Mouse (Mus musculus) neural tube, embryonic 13.5 days (tissue): ENCODE measurements around the gene Mnx1. TPM values are rescaled to one million over a fixed set of nuclear protein-coding genes. Genes with fewer than 3 reads are reported as not detected.
A peak's percentile ranks its signal among the peaks of the same experiment; 100 is the strongest.
"Not testable (repeated sequence)": the region's sequence is repeated elsewhere in the genome, so short reads cannot be mapped to it uniquely, and the experiment has no call there.

Experiments
- ATAC-seq: fragments of 200-750 bp; cut with Nextera tagmentation; 2 replicates; pipeline ENCODE4 v1.8.0; 2017; ENCODE audit warnings: low read depth, mild to moderate bottlenecking, moderate TSS enrichment, moderate library complexity
- H3K27ac ChIP-seq: fragments of 300-500 bp; sonication (generic); replicated peaks from 2 replicates; pipeline ENCODE4 v1.5.1; 2015; ENCODE audit warnings: moderate library complexity, mild to moderate bottlenecking, inconsistent platforms
- H3K27me3 ChIP-seq: fragments of 300-500 bp; sonication (generic); 2 replicates; pipeline ENCODE4 v1.6.1; 2015; ENCODE audit warnings: mild to moderate bottlenecking, inconsistent platforms
- H3K36me3 ChIP-seq: fragments of 300-500 bp; sonication (generic); 2 replicates; pipeline ENCODE4 v1.6.1; 2015; ENCODE audit warnings: mild to moderate bottlenecking, inconsistent platforms
- H3K4me1 ChIP-seq: fragments of 300-500 bp; sonication (generic); replicated peaks from 2 replicates; pipeline ENCODE4 v1.6.1; 2015; ENCODE audit warnings: inconsistent platforms
- H3K4me2 ChIP-seq: fragments of 300-500 bp; sonication (generic); 2 replicates; pipeline ENCODE4 v1.6.1; 2015; ENCODE audit warnings: inconsistent platforms, mild to moderate bottlenecking, moderate library complexity
- H3K4me3 ChIP-seq: fragments of 300-500 bp; sonication (generic); 2 replicates; pipeline ENCODE4 v1.5.1; 2015; ENCODE audit warnings: mild to moderate bottlenecking, inconsistent platforms
- H3K9ac ChIP-seq: fragments of 300-500 bp; sonication (generic); 2 replicates; pipeline ENCODE4 v1.6.1; 2015; ENCODE audit warnings: moderate library complexity, mild to moderate bottlenecking, inconsistent platforms
- H3K9me3 ChIP-seq: fragments of 300-500 bp; sonication (generic); 2 replicates; pipeline ENCODE4 v1.6.1; 2016; ENCODE audit warnings: inconsistent platforms
- WGBS: fragments of 180-500 bp; shearing (Covaris S2); methylation state at CpG from one replicate; pipeline ENCODE4 v1.1.7; 2015; 5-methylcytosine and 5-hydroxymethylcytosine counted together
- polyA plus RNA-seq: library from polyadenylated mRNA; unstranded; fragments of >200 nt; fragmentation: Nextera tagmentation; extraction: Ambion mirVana; gene quantifications from 2 replicates; pipeline ENCODE4 v1.2.1, GENCODE M21; 2015

The Mnx1 gene
- polyA plus RNA-seq, 1 experiment from 2014 or later, result 3.0 TPM

DNA sequence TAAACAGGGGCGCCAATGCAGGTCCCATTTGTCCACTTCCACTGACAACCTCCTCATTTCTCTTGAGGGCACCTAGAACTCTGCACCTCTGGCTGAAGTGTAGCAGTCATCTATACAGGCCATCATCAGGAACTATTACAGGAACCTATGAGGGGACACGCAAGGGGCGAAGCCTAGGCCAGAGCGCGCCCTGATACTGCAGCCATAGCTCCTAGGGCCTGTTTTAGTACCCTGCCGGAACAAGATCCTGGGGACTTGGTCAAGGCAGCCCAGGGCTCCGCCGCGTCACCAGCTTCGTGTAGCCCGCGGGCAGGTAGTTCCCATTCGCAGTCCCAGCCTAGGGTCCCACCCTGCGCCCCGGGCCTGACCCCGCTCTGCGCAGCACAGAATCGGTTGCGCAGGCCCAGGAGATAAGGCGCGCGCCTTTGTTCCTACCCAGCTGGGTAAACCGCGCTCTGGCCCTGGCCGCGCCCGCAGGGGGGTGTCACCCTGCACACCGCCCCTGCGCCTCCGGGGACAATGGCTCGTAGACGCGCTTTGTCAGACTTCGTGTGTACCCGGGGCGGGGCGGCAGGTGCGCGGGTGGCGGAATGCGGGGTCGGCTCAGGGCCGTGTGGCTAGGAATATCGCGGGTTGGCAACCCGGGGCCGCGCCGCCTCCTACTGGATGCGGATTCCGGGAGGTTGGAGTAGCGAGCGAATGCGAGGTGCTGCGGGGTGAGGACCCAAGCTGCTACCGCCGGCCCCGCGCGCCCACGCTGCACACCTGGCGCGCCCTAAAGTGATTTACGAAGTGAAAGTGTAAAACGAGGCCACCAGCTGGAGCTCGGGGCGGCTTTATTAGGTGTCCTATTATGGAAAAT, 10.6 kb downstream of the Mnx1 start:
- H3K9me3 ChIP-seq, result no peaks in the 10 kb centered on the region
- H3K9ac ChIP-seq, result 0 out of 2 replicates have a peak overlapping the region, but pooled peaks have one; percentile 52
- peak; percentile 51 for ATAC-seq
- WGBS, result 3% methylated on average over 67 of the region's 67 CpGs
- peak overlapping the region; percentile 30 for H3K4me3 ChIP-seq
- H3K4me2 ChIP-seq, result peak overlapping the region; percentile 50
- peaks cover 10% of the 10 kb centered on the region for H3K4me1 ChIP-seq
- peaks cover 82% of the 10 kb centered on the region for H3K27me3 ChIP-seq
- H3K27ac ChIP-seq, result no peak overlapping the region
- no peaks in the 10 kb centered on the region for H3K36me3 ChIP-seq

DNA sequence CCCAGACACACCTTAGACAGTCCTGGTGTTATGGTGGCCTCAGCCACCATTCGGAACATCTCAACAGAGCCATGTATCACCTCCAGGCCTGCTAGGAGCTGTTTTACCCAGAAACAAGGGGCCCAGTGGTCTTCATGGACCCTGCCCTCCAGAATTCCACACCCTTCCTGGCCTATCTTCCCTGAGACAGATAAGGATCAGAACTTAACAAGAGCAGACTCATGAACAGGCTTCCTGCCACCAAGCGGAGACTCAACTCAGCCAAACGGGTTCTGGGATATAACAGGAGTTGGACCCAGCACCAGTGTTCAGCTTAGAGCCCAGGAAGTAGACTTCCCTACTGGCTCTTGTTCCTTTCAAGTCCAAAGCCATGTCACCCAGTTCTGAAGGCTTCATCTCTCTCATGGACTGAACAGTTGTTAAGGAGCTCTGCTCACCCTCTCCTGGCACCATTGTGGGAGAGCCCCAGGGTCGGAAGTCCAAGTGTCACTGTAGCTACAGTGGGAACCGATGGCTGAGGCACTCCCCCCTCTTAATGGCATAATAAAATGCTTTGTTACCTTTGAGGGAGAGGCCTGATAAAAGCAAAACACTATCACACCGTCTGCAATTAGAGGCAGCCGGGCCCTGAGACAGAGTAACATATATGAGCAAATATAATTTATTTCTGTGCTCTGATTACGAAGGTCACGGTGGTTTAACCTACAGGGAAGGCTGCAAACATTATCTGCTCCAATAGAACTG, 15.2 kb downstream of the Mnx1 start:
- Histone ChIP-seq H3K4me2 (no peak overlapping the region), H3K27me3 (peaks cover 36% of the 10 kb centered on the region), H3K4me3 (no peak overlapping the region), H3K27ac (no peak overlapping the region), H3K4me1 (peaks cover 5% of the 10 kb centered on the region), H3K36me3 (peaks cover 10% of the 10 kb centered on the region), H3K9ac (no peak overlapping the region), H3K9me3 (no peaks in the 10 kb centered on the region)
- no peak for ATAC-seq
- WGBS, result 49% methylated on average over 9 of the region's 9 CpGs

GRCm38 (mm10) chr5:29456895-29457656, 21.2 kb downstream of the Mnx1 start:
- WGBS, result 81% methylated on average over 5 of the region's 5 CpGs
- H3K36me3 ChIP-seq, result peaks cover 54% of the 10 kb centered on the region
- H3K9ac ChIP-seq, result no peak overlapping the region
- H3K4me2 ChIP-seq, result no peak overlapping the region
- H3K4me1 ChIP-seq, result no peaks in the 10 kb centered on the region
- no peaks in the 10 kb centered on the region for H3K27me3 ChIP-seq
- no peak overlapping the region for H3K27ac ChIP-seq
- ATAC-seq, result no peak
- no peak overlapping the region for H3K4me3 ChIP-seq
- H3K9me3 ChIP-seq, result no peaks in the 10 kb centered on the region

DNA sequence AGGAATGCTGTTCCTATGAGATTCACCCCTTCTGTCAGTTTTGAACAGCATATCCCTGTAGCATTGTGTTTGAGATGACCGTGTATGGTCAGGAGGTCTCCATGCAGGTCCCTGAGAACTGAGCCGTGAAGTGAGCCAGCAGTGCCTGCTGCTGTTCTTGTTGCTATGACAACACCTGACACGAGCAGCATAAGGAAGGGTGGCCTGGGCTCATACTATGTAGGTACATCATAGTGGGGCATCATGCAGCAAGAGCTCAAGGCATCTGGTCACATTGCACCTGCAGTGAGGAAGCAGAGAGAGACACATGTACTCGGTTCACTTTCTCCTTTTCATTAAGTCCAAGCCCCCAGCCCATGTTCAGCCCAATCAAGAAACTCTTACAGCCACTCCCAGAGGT, 25.9 kb downstream of the Mnx1 start:
- H3K9me3 ChIP-seq, result no peaks in the 10 kb centered on the region
- H3K9ac ChIP-seq, result no peak overlapping the region
- no peak overlapping the region for H3K4me3 ChIP-seq
- H3K36me3 ChIP-seq, result peaks cover 84% of the 10 kb centered on the region
- no peak for ATAC-seq
- no peaks in the 10 kb centered on the region for H3K4me1 ChIP-seq
- WGBS, result 71% methylated on average over 4 of the region's 4 CpGs
- H3K27me3 ChIP-seq, result no peaks in the 10 kb centered on the region
- no peak overlapping the region for H3K27ac ChIP-seq
- H3K4me2 ChIP-seq, result no peak overlapping the region

DNA sequence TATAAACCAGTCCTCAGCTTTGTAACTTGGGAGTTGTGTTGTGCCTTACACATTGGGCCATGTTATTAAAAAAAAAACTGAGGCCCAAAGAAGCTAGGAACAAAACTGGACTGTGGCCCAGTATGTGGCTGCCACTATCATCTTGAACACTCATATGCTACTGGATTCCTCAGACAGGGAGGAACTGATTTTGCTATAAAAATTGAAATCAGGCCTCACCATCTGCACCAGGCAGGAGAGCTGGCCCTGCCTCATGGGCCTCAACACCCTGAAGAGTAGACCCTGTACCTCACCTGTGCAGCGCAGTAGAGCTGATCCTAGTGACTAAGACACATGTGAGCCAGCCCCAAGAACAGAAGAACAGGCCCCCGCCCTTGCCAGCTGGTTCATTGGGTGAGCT, 33.0 kb downstream of the Mnx1 start:
- Histone ChIP-seq H3K27ac (no peak overlapping the region), H3K9ac (no peak overlapping the region), H3K4me2 (no peak overlapping the region), H3K4me3 (no peak overlapping the region), H3K27me3 (no peaks in the 10 kb centered on the region), H3K36me3 (peaks cover 93% of the 10 kb centered on the region), H3K9me3 (no peaks in the 10 kb centered on the region), H3K4me1 (no peaks in the 10 kb centered on the region)
- 97% methylated on average over 2 of the region's 2 CpGs for WGBS
- ATAC-seq, result no peak

DNA sequence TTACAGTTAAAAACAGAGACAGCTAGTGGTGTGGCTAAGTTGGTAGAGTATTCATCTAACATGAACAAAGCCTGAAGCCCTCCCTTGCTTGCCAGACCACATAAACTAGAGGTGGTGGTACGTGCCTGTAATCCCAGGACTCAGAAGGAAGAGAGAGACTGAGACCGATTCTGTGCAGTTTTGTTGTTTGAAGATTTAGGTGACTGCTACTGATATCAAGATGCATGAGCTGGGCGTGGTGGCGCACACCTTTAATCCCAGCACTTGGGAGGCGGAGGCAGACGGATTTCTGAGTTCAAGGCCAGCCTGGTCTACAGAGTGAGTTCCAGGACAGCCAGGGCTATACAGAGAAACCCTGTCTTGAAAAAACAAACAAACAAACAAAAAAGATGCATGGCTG, 41.5 kb downstream of the Mnx1 start:
- not testable (repeated sequence) for H3K9ac ChIP-seq, H3K9me3 ChIP-seq, ATAC-seq, H3K4me3 ChIP-seq, H3K27ac ChIP-seq
- WGBS, result 96% methylated on average over 6 of the region's 6 CpGs
- Histone ChIP-seq H3K4me1 (peaks cover 41% of the 10 kb centered on the region), H3K27me3 (peaks cover 13% of the 10 kb centered on the region), H3K4me2 (peak overlapping the region; percentile 98; the same call in 1 of the 2 replicates), H3K36me3 (peaks cover 57% of the 10 kb centered on the region)

- 54% methylated on average over 8 of the region's 8 CpGs for WGBS
- ATAC-seq, result no peak
- peaks cover 41% of the 10 kb centered on the region for H3K4me1 ChIP-seq
- no peak overlapping the region for H3K27ac ChIP-seq
- peaks cover 44% of the 10 kb centered on the region for H3K36me3 ChIP-seq
- H3K4me3 ChIP-seq, result peak overlapping the region; percentile 69
- H3K4me2 ChIP-seq, result peak overlapping the region; percentile 98
- no peaks in the 10 kb centered on the region for H3K9me3 ChIP-seq
- H3K27me3 ChIP-seq, result peaks cover 23% of the 10 kb centered on the region
- H3K9ac ChIP-seq, result peak overlapping the region; percentile 89
Observed at GRCm38 (mm10) chr5:29435491-29435890, 42.8 kb downstream of the Mnx1 start.

- Histone ChIP-seq H3K9me3 (no peaks in the 10 kb centered on the region), H3K4me3 (peak overlapping the region; percentile 69), H3K4me1 (peaks cover 41% of the 10 kb centered on the region), H3K27me3 (peaks cover 26% of the 10 kb centered on the region), H3K9ac (peak overlapping the region; percentile 89), H3K4me2 (peak overlapping the region; percentile 98), H3K36me3 (peaks cover 39% of the 10 kb centered on the region), H3K27ac (peak overlapping the region; percentile 75)
- under 1% methylated on average over 46 of the region's 48 CpGs for WGBS
- peak; percentile 80 for ATAC-seq
Observed at GRCm38 (mm10) chr5:29434872-29435358, 43.4 kb downstream of the Mnx1 start.

DNA sequence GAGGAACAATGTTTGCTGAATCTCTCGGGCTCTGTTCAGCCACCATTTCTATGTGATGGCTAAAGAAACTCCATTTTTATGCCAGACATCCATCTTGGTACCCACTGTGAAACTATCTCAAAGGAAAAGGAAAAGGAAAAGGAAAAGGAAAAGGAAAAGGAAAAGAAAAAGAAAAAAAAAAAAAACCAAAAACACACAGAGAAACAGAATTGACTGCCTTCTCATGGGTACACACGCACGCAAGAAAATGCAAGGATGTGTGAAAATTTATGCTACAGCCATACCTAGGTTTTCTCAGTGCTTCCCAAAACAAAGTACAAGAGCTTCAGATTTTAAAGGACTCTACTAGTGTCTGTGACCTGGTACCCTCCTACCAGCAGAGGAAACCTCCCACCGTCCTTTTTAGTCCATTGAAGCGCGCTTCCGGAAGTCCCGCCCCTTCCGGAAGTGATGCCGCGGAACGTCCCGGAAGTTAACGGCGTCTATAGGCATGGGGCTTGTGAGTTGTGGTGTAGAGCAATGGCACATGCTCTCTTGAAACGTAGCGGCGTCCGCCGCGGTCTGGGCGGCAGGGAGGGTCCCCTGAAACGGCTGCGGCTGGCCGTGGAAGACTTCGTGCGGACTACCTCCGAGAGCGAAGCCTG, 43.9 kb downstream of the Mnx1 start, which contains the start of gene Nom1:
Gene Nom1, plus strand, starts transcription at position 437 of the 644 bp plus-strand sequence.
- Histone ChIP-seq H3K9me3 (no peaks in the 10 kb centered on the region), H3K27me3 (peaks cover 26% of the 10 kb centered on the region), H3K4me1 (peaks cover 41% of the 10 kb centered on the region), H3K4me3 (peak within 1 kb of the TSS; percentile 69), H3K4me2 (peak within 1 kb of the TSS; percentile 98), H3K36me3 (peaks cover 33% of the 10 kb centered on the region), H3K9ac (peak within 1 kb of the TSS; percentile 89), H3K27ac (peak within 1 kb of the TSS; percentile 75)
- peak; percentile 99 for ATAC-seq
- WGBS, result 4% methylated on average over 29 of the region's 29 CpGs

GRCm38 (mm10) chr5:29423330-29423729, 54.9 kb downstream of the Mnx1 start:
- H3K9me3 ChIP-seq, H3K27ac ChIP-seq, ATAC-seq, H3K36me3 ChIP-seq, H3K27me3 ChIP-seq, H3K9ac ChIP-seq, H3K4me3 ChIP-seq, H3K4me1 ChIP-seq, H3K4me2 ChIP-seq: not testable (repeated sequence)
- WGBS, result 60% methylated on average over 3 of the region's 3 CpGs
